Mouse (Mus musculus): ENCODE measurements around the gene Stam2. TPM values are rescaled to one million over a fixed set of nuclear protein-coding genes. Genes with fewer than 3 reads are reported as not detected.

Stam2 gene
- total RNA-seq, 2 experiments from 2014 or later = 18.8 to 19.9 TPM

- intact Hi-C loops (cut with DNase I) = loop anchor here (10.0 kb wide), 1 partner anchor 99 kb away; no protein-coding TSS in a partner anchor
- DNase-seq (ENCODE audit: low spot score) = no peak
These were observed 8.4 kb downstream of the Stam2 start for GRCm38 (mm10) chr2:52733659-52734058.

DNA sequence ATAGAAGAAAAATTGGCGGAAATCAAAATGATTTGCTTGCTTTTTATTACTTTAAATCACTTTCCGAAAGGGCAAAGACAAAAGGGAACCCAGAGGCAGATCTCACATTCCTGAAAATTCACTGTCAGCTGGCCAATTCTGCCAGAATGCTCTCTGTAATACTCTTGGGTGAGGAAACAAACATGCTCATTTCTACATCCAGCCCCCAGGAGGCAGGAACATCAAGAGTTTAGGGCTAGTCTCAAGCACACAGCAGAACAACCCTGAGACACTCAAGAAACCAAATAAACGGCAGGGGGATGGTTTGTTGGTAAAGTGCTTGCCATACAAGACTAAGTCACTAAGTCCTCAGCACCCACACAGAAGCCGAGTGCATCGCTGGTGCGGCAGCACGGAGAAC is 9.5 kb downstream of the Stam2 start:
- no peak for DNase-seq (ENCODE audit: low spot score)
- intact Hi-C loops (cut with DNase I) = loop anchor here (10.0 kb wide), 1 partner anchor 98 kb away; no protein-coding TSS in a partner anchor

DNA sequence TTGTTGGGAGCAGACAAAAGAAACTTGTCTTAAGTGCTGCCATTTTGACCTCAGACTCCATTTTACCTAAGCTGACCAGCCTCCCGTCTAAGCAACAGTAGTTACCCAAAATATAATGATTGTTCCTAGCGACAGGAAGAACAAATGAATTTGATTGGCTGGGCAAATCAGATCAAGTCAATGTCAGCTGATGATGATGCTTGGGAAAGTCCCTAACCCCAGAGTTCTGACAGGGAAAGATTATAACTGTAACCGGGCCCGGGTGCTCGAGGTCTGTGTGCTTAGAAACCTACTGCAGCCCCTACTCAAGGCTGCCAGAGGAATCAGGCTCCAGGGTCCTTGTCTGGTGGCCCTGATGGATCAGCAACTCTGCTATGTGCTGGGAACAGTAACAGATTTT is 10.1 kb downstream of the Stam2 start:
- no peak for DNase-seq (ENCODE audit: low spot score)
- intact Hi-C loops (cut with DNase I) = loop anchor here (10.0 kb wide), 1 partner anchor 97 kb away; no protein-coding TSS in a partner anchor

DNA sequence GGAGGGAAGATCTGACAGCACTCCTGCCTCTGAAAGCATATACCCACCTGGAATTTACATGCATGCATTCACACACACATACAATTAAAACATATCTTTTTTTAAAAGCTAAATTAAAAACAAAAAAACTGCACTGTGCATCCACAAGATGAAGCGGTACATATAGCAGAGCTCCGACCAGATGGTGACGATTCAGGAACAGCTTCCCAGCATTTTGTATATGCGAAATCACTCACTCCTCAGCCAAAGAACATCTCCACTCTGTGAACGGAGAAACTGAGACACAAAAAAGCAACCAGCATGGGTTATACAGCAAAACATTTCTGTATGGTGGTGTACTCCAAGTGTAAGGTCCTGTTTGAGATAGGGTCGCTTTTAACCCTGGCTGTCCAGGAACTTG is 11.2 kb downstream of the Stam2 start:
- no peak for DNase-seq (ENCODE audit: low spot score)
- intact Hi-C loops (cut with DNase I) = loop anchor here (10.0 kb wide), 1 partner anchor 96 kb away; no protein-coding TSS in a partner anchor

GRCm38 (mm10) chr2:52720231-52721025 is 21.7 kb downstream of the Stam2 start:
- no peak for DNase-seq (ENCODE audit: low spot score)
- intact Hi-C loops (cut with DNase I) = no loop called here

DNA sequence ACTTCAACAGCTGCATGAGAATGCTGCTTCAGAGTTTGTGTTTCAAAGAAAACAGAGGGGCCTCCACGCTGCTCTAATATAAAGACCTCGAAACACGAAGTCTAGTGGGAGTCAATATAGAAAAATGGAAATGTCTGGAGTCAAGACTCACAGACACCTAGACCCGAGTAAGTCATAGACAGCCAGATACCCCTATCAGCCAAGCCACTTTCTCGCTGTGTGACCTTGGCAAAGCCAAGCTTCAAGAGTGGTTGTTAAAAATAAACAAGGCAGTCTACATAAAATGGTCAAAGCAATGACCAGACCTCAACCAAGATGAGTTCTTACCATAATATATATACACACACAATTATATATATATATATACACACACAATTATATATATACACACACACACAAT is 25.0 kb downstream of the Stam2 start:
- no peak for DNase-seq (ENCODE audit: low spot score)
- intact Hi-C loops (cut with DNase I) = no loop called here

GRCm38 (mm10) chr2:52715538-52715937 is 26.5 kb downstream of the Stam2 start:
- no peak for DNase-seq (ENCODE audit: low spot score)
- intact Hi-C loops (cut with DNase I) = no loop called here

DNA sequence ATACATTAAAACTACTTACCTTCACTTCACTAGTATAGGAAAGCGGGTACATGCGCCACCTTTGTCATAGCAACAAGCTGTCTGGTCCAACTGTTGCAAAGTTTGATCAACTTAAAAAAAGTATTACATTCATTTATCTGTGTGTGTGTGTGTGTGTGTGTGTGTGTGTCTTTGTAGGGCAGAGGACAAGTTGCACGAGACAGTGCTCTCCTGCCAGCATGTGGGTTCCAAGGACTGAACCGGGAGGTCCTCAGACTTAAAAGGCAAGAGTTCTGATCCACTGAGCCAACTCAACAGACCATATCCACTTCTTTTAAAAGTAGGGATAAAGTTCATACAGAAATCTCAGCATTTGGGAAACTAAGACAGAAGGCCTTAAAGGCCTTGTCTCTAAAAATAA is 28.0 kb downstream of the Stam2 start:
- intact Hi-C loops (cut with DNase I) = no loop called here

GRCm38 (mm10) chr2:52710804-52711203 is 31.3 kb downstream of the Stam2 start:
- DNase-seq (ENCODE audit: low spot score) = no peak
- intact Hi-C loops (cut with DNase I) = no loop called here

More for the DNA sequence above, 28.0 kb downstream of the Stam2 start:
- no peak for DNase-seq (ENCODE audit: low spot score)

- DNase-seq (ENCODE audit: low spot score) = no peak
- intact Hi-C loops (cut with DNase I) = no loop called here
These were observed 32.7 kb downstream of the Stam2 start for GRCm38 (mm10) chr2:52709417-52709816.

DNA sequence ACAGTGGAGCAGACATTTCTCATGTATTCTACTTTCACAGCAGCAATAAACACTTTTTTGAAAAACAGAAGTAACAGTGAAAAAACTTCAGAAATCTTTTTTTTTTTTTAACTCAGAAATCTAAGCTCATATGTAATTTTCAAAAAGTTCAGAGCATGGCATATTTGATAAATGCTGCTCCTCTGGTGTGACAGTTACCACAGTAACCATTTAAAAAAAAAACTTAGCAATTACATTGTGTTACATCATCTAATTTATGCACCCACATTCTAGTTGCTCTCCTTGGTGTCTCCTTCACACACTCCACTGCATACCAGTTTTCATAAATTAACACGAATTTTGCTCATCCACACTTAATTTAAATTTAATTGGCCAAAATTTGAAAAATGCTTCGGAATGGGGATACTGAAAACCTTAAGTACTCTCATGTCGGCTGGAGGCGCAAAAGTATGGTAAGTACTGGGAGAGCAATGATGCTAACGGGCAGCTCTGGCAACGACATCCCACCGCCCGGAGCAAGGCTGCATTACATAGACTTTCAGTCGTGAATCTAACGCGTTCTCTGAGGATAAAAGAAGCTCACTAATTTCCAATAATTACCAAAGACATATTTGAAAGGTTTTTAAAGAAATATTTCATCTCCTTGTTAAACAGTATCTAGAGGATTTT is 40.6 kb downstream of the Stam2 start:
- DNase-seq (ENCODE audit: low spot score) = no peak
- intact Hi-C loops (cut with DNase I) = no loop called here

DNA sequence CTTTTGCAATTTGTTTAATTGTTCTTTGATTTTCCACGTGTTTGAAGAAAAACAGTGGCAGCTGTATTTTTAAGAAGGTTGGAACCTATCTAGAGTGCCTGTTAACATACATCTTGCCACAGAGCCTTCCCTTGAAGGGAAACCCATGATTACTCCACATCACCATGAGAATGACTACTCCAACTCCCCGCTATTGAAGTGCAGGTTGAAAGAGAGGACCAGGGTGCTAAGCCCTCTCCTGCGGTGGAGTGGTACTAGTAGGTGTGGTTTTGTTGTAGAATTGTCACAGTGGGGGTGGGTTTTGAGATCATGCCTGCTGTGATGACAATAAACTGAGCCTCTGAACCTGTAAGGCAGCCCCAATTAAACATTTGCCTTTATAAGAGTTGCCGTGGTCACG is 41.7 kb downstream of the Stam2 start:
- DNase-seq (ENCODE audit: low spot score) = no peak
- intact Hi-C loops (cut with DNase I) = no loop called here

DNA sequence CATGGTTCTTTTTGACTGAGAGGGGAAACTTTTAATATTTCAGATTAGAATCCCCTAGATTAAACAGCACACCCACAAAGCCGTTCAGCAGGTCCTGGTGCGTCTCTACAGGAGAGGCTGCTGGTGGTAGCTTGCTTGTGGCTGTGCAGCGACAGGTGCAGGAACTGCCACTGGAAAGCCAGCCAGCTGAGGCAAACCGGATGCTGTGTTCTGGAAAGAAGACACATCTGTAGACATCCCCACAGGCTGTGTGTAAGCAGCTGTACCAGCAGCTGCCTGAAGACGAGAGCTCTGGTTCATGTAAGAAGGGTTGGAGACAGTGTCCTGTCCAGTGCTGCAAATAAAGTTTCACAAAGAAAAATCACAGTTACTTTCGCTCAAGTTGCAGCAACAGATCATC is 47.5 kb downstream of the Stam2 start:
- DNase-seq (ENCODE audit: low spot score) = no peak
- intact Hi-C loops (cut with DNase I) = no loop called here

DNA sequence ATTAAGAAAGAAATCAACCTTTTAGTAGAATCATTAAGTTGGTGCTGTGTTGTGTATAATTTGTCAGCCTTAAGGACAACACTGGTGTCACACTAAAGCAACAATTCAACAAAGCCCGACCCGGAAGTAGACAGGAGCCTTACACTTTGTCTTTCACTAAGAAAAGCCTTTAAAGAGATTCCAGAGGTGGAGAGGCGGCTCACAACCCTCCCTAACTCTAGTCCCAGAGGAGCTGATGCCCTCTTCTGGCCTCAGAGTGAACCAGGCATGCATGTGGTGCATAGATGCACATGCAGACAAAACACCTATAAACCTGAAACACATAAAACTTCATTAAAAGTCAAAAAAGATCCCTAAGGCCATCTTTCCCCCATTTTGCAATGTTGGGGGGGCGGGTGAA is 50.3 kb downstream of the Stam2 start:
- no peak for DNase-seq (ENCODE audit: low spot score)
- intact Hi-C loops (cut with DNase I) = no loop called here

- intact Hi-C loops (cut with DNase I) = no loop called here
- DNase-seq (ENCODE audit: low spot score) = no peak
These were observed 55.5 kb downstream of the Stam2 start for GRCm38 (mm10) chr2:52686601-52687000.

DNA sequence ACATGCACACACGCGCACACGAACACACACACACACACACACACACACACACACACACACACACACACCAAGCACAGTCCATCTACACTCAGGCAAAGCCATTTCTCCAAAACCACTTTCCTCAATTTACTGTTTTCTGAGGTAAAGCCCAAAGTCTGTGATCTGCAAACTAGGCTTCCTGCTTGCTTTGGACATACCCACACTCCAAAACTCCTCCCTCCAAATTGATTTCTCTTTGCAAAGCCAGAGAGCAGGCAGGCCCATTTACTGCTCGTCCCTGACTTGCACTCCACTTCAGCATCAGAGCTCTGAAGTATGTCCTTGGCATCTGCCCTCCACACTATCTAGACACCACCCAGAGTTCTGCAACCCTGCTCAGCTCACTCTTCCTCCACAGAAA is 64.5 kb downstream of the Stam2 start:
- DNase-seq (ENCODE audit: low spot score) = no peak
- intact Hi-C loops (cut with DNase I) = loop anchor here (5.0 kb wide), 1 partner anchor 45 kb away; no protein-coding TSS in a partner anchor

DNA sequence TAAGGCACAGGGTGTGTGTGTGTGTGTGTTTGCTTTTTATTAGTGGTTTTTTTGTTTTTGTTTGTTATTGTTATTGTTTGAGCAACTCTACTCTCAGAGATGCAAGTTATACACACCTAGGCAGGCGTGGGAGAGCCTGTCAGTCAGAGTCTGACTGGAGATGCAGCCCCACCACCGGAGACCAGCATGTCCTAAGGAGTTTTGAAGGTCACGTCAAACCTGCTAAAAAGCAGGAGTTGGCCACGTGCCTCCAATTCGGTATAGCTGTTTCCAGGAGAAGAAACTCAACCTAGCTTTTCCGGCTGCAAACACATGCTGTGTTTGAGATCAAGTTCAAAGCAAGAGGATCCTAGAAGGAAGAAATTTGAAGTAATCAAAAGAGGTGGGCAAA is 65.2 kb downstream of the Stam2 start:
- no peak for DNase-seq (ENCODE audit: low spot score)

GRCm38 (mm10) chr2:52676023-52676912 is 65.8 kb downstream of the Stam2 start, which contains the start of gene Cacnb4:
Gene Cacnb4 (minus strand): TSS chr2:52676831.
- intact Hi-C loops (cut with DNase I) = loop anchor here (5.0 kb wide), 1 partner anchor 44 kb away; no protein-coding TSS in a partner anchor
- no peak for DNase-seq (ENCODE audit: low spot score)

More for the DNA sequence above, 65.2 kb downstream of the Stam2 start:
- intact Hi-C loops (cut with DNase I) = loop anchor here (5.0 kb wide), 1 partner anchor 45 kb away; no protein-coding TSS in a partner anchor

DNA sequence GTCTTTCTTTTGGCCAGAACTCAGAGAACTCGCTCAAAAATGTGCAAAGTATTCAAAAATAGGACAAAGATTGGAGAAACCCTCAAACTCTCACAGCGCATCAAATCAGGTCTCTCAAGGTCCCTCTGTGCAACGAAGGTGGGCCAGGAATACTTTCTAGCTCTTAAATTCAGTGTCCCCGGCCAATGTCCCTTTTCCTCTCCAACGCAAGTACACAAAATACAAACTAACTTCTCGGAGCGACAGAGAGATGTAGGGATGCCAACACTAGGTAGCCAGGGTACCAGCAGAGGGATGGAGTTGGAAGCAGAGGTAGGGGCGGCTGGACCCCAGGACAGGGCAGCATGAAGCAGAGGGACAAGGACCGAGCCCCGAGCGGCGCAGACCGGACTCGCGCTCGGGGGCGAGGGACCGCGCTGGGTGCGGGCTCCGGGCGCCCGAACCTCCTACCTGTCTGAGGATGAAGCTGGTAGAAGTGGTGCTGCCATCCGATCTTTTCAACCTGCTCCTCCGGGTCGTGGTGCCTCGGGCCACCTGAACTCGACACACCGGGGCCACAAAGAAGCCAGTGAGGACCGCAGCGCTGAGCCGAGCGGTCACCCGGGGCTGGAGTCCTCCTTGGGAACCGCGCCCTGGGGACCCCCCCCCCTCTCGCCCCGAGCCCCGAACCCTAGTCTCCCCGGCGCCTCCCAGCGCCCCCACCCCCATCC is 66.6 kb downstream of the Stam2 start:
- intact Hi-C loops (cut with DNase I) = loop anchor here (5.0 kb wide), 1 partner anchor 43 kb away; no protein-coding TSS in a partner anchor
- DNase-seq (ENCODE audit: low spot score) = no peak
